Mouse (Mus musculus): ENCODE results near the gene Sdr39u1. TPM values are rescaled to one million over a fixed set of nuclear protein-coding genes. Genes with fewer than 3 reads are reported as not detected.

The Sdr39u1 gene
- total RNA-seq (2021) = 100 to 1,000 TPM; 111 to 122 TPM
- long read RNA-seq, experiment 1, transcript Sdr39u1-207 (5 exons, 867 nt) = minor isoform, 12 of 108 reads
- long read RNA-seq, experiment 1, transcript Sdr39u1-201 (6 exons, 1,255 nt) = major isoform, 65 of 108 reads
- long read RNA-seq, experiment 1, partial matches to known transcripts = 9 of 108 reads
- long read RNA-seq, experiment 1, other reads (novel, unspliced or antisense) = 20 of 108 reads
- long read RNA-seq, experiment 2, transcript Sdr39u1-207 (5 exons, 867 nt) = minor isoform, 8 of 138 reads
- long read RNA-seq, experiment 2, transcript Sdr39u1-201 (6 exons, 1,255 nt) = major isoform, 97 of 138 reads
- long read RNA-seq, experiment 2, partial matches to known transcripts = 5 of 138 reads
- long read RNA-seq, experiment 2, other reads (novel, unspliced or antisense) = 23 of 138 reads

DNA sequence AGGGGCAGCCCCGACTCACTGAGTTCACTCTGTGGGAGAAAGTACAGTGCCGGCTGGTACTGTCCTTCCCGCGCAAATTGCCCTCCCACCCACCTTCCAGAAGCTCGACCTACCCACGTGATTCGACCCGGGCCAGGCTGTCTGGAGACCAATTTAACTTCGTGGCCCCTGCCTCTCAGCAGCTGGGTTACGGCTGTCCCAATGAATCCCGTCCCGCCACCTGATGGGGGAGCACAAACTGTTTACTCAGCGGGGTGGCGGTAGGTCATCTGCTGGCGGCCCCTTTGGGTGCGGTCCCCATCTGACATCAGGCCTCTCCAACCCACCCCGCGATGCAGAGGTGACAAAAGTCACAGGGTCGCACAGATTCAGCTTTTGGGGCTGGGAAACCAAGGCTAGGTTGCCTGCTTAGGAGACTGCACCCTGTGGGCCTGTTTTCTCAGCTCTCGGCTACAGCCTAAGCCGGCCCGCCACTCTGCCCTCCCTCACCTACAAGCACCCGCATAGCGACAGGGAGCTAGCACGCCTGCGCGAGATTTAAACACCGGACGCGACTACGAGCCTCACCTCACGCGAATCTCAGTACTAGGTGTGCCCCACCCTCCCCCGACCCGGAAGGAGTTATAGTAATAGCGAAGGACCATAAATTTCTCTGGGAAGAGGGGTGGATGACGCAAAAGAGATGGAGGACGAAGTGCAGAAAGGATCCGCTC, at the start of gene Sdr39u1:
Gene Sdr39u1, minus strand, starts transcription at position 593 of the 713 bp plus-strand sequence.
- peak; percentile 72 to 73 for DNase-seq
- intact Hi-C loops (cut with DNase I) = loop anchor here (5.0 kb wide), 1 partner anchor 218 kb away; the partner anchor contains the start of gene Tinf2

DNA sequence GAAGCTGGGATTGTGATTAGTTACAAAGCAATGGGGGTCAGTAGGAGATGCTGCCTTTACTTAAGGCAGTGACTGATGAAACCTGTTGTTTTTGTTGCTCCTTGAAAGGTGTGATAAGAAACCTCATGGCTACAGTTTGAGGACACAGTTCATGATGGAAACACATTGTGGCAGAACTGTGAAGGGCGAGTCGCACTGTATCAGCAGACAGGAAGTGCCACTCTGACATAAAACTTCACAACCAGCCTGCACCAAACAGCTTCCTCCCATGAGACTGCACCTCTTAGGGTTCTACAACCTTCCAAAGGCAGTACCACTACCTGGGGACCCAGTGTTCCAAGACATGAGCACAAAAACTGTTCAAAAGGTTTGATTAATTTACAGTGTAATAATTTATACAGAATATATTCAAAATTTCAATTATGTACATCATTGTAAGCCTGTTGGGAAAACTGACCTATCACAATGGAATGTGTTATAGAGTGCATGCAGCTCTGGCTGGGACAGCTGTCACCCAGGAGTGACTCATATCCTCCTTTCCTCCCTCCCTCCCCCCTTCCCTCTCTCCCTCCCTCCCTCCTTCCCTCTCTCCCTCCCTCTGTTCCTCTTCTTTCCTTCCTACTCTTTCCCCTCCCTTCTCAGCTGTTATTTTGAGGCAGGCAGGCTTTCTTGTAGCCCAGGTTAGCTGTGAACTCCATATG, 46.3 kb upstream of the Sdr39u1 start:
- DNase-seq = no peak
- intact Hi-C loops (cut with DNase I) = no loop called here

DNA sequence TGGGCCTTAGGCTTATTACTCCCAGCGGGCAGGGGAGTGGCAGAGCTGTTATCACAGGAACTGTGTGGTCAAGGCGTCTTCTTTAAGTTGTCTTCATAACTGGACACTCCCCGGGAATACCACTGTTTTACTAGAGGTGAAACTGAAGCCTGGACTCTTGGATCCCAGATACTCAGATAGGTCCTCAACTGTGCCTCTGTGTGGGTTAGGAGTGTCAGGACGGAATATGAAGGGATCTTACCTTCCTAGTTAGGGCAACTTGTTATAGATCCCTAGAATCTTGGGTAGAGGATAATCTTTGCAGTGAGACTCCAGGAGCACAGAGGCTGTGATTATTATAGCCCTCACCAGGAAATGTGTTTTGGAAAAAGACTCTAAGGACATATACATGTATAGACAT, 44.5 kb upstream of the Sdr39u1 start, which contains the start of gene Cma1:
Gene Cma1, minus strand, starts transcription at position 101 of the 400 bp plus-strand sequence.
- intact Hi-C loops (cut with DNase I) = no loop called here
- no peak for DNase-seq

DNA sequence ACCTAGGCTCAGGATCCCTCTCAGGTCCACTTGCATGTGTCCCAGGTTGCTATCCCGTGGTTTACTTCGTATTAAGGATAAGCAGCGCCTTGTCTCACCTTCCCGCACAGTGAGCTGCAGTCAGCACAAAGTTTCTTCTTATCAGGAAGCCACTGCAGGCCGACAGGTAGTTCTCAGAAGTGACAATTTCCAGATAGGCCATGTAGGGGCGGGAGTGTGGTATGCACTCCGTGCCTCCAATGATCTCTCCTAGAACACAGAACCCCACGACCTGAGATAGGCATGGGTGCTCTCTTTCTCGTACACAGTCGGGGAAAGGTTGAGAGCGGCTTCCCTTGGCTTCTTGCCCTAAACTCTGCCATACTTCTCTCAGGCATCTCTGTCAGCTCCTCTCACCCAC, 43.5 kb upstream of the Sdr39u1 start:
- no peak for DNase-seq
- intact Hi-C loops (cut with DNase I) = no loop called here

DNA sequence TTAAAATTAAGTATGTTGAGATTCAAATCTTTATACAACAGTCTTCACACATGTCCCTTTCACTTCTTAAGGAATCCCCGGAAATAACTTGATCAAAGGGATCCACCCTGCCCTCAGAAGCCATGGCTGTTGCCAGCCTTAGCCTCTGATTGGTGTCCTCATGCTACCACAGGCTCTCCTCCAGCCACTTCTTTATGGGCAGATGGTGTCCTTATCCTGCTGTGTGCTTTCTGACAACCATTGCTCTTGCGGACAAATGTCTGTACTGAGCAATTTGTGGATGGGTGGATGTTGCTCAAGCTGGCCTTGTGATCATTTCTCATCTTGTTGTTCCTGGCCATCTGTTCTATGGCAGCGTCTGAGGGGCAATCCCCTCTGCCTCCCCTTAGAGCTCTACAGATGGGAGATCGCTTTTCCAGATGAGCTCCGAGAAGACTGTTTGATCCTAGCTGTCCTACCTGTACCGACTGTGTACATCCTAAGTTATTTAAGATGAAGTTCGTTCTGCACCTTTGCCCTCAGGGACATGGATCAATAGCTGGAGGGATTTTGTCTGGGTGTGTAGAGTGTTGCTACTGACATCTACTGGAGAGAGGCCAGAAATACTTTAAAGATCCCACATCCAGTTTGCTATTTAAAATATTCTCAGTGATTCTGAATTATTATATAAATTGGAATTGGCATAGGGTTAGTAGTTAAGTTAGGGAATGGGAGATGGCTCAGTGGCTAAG, 40.1 kb upstream of the Sdr39u1 start:
- intact Hi-C loops (cut with DNase I) = no loop called here
- no peak for DNase-seq

DNA sequence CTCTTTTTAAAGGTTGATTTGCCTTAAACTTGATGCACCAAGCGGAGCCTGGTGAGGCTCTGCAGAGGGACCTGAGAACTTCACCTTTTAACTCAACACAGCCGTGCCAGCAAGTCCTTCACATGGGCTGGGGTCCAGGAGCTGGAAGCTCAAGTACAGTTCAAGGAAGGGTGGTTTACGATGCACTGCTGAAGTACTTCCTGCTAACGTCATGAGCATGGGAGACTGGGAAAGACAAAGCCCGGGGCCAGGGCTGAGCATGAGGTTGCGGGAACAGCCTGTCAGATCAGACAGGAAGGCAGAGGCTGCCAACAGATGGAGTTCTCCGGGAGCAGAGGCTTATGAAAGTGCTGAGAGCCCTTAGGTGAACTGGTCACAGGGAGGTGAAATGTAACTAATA, 33.5 kb upstream of the Sdr39u1 start:
- DNase-seq = peak; percentile 15 to 16
- intact Hi-C loops (cut with DNase I) = no loop called here

DNA sequence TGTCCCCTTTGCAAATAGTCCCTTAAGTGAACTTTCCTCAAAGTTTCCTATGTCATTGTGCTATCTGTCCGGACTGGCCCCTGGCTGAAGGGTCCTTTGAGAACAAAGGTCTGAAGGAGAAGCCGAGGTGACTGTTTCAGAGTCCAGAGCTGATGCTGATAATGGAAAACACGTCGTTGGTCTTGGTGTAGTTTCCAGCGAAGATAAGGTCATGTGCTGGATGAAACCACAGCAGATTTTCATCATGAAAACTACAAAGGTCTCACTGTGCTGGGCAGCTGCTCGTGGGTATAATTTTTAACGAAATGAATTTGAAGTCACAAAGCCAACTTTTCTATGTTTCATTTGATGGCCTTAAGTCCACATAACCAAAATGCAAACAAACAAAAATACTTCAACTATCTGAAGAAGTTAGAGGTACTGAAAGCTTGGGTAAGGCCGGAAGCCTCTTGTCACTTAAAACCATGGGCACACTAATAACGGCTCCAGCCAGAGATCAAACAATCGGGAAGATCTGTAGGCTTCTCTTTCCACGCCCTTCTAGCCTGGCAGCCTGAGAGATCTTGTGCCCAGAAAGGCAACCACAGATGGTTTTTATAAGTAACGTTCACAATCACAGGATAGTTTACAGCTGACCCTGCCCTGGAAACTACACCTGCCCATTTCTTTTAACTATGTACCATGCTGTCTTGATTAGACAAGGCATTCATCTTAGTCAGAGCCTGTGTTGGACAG, 29.3 kb upstream of the Sdr39u1 start:
- intact Hi-C loops (cut with DNase I) = no loop called here
- no peak for DNase-seq

DNA sequence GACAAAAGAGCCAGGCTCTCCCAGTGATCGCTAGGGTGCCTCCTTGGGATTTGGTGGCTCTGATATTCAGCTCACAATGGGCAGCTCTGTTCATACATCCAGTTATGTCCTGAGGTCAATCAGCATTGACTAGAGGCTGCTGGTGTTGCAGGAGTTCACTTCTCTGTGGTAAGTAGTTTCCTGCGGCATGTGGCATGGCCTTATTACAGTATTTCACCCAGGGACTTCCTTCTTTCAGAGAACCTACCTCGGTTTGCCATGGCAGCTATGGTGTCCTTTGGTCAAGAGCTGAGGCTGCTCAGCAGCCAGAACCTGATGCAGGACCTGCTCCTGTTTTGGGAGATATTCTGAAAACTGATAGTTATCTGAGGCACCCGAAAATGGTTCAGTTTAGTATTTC, 26.8 kb upstream of the Sdr39u1 start:
- DNase-seq = no peak
- intact Hi-C loops (cut with DNase I) = no loop called here

DNA sequence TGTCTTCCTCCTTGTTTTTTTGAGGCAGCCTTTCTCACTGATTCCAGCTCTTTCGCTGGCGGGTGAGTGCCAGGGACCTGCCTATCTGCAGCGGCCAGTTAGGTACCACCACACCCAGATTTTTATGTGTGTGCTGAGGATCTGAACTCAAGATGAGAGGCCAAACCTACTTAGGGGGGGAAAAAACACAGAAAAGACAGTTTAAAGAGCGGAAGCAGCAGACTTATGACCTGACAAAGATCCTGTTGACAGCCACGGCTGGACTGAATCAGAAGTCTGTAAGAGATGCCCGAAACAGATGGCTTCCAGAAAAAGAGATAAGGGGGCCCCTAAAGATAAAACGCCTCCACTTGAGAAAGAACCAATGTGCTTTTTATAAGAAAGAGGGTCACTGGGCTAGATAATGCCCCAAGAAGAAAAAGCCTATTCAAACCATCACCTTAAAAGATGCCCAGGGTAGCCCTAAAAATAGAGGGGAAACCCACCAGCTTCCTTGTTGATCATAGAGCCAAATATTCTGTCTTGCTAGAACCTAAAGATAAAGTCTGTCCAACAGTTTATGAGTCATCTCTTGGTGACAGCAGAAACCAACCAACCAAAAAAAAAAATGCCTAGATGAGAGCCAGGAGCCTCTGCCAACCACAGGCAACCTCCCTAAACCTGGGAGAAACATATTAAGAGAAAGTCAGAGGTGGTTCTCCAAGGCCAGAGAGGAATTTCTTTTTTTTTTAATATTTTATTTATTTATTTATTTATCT, 22.6 kb upstream of the Sdr39u1 start:
- intact Hi-C loops (cut with DNase I) = no loop called here
- no peak for DNase-seq

DNA sequence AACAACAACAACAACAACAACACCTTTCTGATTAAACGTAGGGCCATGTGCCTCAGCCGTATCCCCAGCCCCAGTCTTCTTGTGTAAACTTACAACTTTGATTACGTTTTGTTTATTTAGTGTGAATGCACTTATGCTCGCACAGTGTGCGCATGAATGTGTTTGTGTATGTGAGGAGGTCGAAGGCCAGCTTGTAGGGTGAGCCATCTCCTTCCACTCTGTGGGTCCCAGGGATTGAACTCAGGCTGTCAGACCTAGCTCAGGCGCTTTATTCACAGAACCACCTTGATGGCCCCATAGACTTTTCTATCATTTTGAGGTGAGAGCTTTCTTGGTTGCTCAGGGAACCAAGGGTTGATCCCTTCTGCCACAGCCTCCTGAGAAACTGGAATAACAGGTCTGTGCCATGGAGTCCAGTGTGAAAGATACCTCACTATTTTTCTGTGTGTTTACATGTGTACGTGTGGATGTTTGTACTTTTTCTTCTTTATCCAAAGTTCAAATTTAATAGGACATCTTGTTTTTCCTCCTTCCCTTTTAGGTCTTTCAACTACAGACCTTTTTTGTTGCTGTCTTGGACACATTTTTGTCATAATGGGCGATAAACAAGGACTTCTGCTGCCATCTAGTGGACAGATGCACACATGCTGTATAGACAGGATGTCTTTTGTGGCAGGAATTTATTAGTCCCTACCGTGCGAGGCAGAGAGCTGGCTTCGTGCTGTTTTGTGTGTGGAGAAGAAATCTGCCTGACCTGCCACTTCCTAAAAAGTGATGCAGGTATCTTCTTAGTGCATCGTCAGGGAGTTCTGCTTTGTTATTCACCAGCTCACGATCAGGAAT, 18.4 kb upstream of the Sdr39u1 start:
- intact Hi-C loops (cut with DNase I) = loop anchor here (2.0 to 5.0 kb wide), 3 partner anchors 46 to 136 kb away; partner anchors contain the start of genes Adcy4 and Nfatc4
- peak in 1 of 2 experiments; percentile 56 for DNase-seq

DNA sequence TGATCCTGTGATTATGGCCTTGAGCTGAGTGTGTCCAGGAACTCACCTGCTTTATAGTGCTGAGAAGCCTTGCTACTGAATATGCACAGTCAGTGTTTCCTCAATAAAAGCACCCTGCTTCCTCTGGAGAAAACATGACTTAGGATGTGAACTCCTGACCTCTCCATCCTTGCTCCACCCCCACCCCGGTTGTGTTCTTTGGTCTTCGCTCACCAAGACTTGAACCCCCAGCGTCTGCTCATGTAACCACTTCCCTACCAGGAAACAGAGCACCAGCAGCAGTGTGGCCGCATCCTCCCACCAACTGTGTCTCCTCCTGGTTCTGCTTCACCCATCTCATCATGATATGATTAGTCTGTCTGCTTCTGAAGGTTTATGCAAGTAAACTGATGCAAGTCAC, 13.3 kb upstream of the Sdr39u1 start:
- no peak for DNase-seq
- intact Hi-C loops (cut with DNase I) = no loop called here

DNA sequence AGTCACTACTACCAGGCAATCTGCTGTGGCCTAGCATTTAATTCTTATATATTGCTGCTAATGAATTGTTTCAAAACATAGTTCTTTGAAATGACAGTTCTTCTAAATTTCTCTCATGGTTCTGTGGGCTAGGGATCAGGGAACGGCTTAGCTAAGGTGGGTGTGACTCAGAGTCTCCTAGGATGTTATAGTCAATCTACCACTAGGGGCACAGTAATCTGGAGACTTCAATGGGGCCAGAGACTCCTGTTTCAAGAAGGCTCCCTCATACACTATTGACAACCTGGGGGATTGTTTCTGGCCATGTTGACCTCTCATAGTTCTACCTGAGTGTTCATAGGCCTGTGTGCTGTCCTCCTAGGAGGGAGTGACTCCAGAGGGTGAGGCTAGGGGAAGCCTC, 5.4 kb upstream of the Sdr39u1 start:
- no peak for DNase-seq
- intact Hi-C loops (cut with DNase I) = no loop called here

DNA sequence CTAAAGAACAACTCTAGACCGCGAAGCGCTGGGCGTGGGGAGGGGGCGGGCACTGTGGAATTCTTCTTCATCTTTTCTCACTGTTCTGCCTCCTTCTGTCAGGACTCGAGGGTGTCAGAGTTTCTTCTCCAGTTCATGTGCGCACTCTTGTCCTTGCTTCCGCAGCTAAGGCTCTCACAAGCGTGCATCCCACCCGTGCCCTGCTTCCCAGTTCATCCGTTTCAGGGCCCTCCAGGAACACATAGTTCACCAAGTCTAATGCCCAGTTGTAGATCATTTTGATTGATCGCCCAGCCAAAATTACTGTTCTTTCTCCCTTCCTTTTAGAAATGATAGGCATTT, 292 bp upstream of the Sdr39u1 start:
- DNase-seq = no peak
- intact Hi-C loops (cut with DNase I) = loop anchor here (5.0 kb wide), 1 partner anchor 218 kb away; the partner anchor contains the start of gene Tinf2

DNA sequence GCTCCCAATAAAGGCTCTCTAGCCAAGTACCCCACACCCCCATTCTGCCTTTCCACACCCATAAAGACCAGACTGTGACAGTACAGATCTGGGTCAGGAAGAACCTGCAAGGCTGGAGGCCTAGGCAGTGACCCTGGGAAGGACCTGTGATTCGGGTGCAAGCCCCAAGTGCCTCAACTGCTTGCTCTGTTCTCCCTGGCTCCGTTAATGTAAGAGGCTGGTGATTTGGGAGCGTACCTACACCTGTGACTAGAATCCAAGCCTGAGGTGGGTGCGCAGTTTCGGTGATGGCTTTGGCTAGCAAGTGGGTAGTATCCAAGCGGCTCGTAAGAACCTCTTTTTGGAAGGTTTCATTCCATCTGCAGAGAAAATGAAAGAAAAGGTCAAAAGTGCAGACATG, 1.1 kb downstream of the Sdr39u1 start:
- intact Hi-C loops (cut with DNase I) = no loop called here
- DNase-seq = no peak

DNA sequence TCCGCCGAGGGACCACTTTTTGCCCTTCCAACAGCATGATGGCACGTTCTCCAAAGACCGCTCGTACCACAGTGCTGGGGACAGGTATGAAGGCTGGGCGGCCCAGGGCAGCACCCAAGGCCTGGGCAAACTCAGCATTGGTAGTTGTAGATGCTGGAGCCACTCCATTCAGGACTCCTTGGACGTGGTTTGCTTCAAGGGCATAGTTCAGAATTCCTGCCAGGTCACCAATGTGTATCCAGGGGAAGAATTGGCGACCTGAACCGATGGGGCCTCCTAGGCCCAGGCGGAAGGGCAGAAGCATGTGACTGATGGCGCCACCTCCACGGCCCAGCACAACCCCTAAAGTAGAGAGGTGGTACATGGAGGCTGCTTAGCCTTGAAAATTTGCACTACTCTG, 2.4 kb downstream of the Sdr39u1 start:
- intact Hi-C loops (cut with DNase I) = no loop called here
- no peak for DNase-seq

DNA sequence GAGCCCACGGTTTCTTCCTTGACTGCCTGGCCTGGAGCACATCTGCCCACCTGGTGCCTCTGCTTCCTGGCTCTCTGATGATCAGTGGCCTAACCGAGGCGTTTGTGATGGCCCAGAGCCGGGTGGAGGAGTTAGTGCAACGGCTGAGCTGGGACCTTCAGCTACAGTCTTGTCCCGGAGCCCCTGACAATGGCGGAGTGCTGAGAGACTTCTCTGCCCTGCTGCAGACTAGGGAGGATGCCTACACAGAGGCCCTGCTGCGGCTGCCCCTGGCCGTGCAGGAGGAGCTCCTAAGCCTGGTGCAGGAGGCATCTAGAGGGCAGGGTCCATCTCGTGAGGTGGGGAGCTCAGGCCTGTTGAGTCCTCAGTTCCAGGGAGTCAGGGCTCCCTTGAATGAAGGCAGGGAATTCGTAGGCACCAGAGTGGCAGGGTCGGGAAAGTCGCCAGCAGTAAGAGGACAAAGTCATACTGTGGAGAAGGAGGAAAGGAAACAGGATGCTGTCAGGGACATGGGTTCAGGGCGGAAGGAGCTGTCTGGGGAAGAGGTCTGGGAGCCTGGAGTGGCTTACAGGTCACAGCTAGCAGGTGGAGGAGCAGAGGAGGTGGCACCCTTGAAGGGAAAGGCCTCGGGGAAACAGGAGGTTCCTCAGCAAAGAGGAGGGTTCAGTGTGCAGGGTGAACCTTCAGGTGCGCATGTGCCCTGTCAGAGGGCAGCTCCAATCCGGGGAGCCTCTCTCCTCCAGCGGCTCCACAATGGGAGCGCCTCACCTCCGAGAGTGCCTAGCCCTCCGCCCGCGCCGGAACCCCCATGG, 13.3 kb downstream of the Sdr39u1 start:
- intact Hi-C loops (cut with DNase I) = no loop called here
- DNase-seq = no peak

DNA sequence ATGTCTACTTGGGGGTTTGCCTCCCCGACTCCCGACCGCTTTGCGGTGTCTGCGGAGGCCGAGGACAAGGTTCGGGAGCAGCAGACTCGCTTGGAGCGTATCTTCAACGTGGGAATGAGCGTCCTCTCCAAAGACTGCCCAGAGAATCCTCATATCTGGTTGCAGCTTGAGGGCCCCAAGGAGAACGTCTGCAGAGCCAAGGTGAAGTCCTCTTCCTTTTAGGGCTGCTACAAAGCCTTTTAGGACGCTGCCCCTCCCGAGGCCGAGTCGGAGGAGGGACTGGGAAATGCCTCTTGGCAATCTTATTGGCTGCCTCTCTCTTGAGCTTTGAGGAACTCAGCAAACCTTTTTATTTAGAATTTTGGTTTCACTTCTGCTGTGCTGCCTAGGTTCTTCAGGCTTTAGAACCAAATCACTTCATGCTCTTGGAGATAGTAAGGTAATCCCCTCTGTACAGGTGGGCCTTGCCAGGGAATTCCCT, 14.3 kb downstream of the Sdr39u1 start:
- peak; percentile 38 to 51 for DNase-seq
- intact Hi-C loops (cut with DNase I) = no loop called here

All from gastrocnemius, postnatal 36 days (tissue).